Mouse (Mus musculus) kidney, adult 10 weeks (tissue): ENCODE results near the gene Ccdc102a. TPM values are rescaled to one million over a fixed set of nuclear protein-coding genes. Genes with fewer than 3 reads are reported as not detected.

ENCODE experiments used
- polyA plus RNA-seq: library from polyadenylated mRNA; stranded (reverse); fragments of 350-450 nt; fragmentation: Illumina TruSeq; extraction: RNeasy Lipid Tissue Mini Kit (QIAGEN cat#74804); gene quantifications from one replicate; pipeline ENCODE4 v1.2.3, GENCODE M21; 2014; ENCODE audit warnings: low read depth, low replicate concordance

The Ccdc102a gene
- polyA plus RNA-seq = not detected

GRCm38 (mm10) chr8:94917851-94918495, at the start of gene Ccdc102a:
TSS of gene Ccdc102a (minus strand) at chr8:94918098.

GRCm38 (mm10) chr8:94923405-94923804, 5.5 kb upstream of the Ccdc102a start, which contains the start of gene Adgrg5:
TSS of gene Adgrg5 (plus strand) at chr8:94923694.

GRCm38 (mm10) chr8:94876197-94876730, 41.6 kb downstream of the Ccdc102a start, which contains the start of gene Dok4:
TSS of gene Dok4 (minus strand) at chr8:94876330.

GRCm38 (mm10) chr8:94857346-94858173, 60.3 kb downstream of the Ccdc102a start, which contains the start of gene Polr2c:
TSS of gene Polr2c (plus strand) at chr8:94857450.

Other genes starting within 250 kb of the Ccdc102a start
- 6.4 TPM for gene Pllp, start 221.8 kb downstream of the Ccdc102a start, polyA plus RNA-seq
- 0.20 TPM for gene Ccl22, start 172.5 kb downstream of the Ccdc102a start, polyA plus RNA-seq
- 2.9 TPM for gene Cx3cl1, start 146.1 kb downstream of the Ccdc102a start, polyA plus RNA-seq
- not detected for gene Ccl17, start 107.6 kb downstream of the Ccdc102a start, polyA plus RNA-seq
- gene Coq9, start 79.8 kb downstream of the Ccdc102a start, polyA plus RNA-seq = 24.6 TPM
- 3.2 TPM for gene Ciapin1, start 79.7 kb downstream of the Ccdc102a start, polyA plus RNA-seq
- 4.2 TPM for gene Polr2c, start 60.6 kb downstream of the Ccdc102a start, polyA plus RNA-seq
- 0.97 TPM for gene Dok4, start 41.8 kb downstream of the Ccdc102a start, polyA plus RNA-seq
- not detected for gene Adgrg5, start 5.6 kb upstream of the Ccdc102a start, polyA plus RNA-seq
- gene Adgrg1, start 56.7 kb upstream of the Ccdc102a start, polyA plus RNA-seq = 10.6 TPM
- gene Adgrg3, start 99.6 kb upstream of the Ccdc102a start, polyA plus RNA-seq = 0.73 TPM
- not detected for gene Drc7, start 137.0 kb upstream of the Ccdc102a start, polyA plus RNA-seq
- gene Katnb1, start 163.1 kb upstream of the Ccdc102a start, polyA plus RNA-seq = not detected